Mouse (Mus musculus): ENCODE results near the gene Suclg1. TPM values are rescaled to one million over a fixed set of nuclear protein-coding genes. Genes with fewer than 3 reads are reported as not detected.

Gene Suclg1
- polyA plus RNA-seq, 1 experiment from 2014 or later = 166 TPM

DNA sequence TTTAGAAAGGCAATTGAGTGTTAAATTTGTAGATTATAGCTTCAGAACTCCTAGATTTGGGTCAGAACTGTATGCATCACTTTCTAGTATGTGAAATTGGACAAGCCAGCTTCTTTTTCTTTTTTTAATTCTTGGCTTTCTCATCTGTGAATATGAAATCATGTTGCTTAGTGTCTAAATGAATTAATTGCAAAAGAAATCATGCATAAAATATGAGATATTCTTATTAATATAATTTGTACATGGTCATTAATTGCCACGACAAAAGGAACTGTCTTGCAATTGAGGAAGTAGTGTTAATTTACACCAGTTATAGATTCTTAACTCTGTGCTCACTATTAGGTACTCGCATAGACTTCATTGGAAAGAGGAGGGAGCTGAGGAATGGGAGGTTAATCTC, 74.1 kb downstream of the Suclg1 start:
- no peaks in the 10 kb centered on the region for H3K4me1 ChIP-seq (ENCODE audit: insufficient read depth)
- no peak for TF ChIP-seq CTCF (IDR thresholded peaks at IDR 0.05; ENCODE audit: low read depth)
- no peak for ATAC-seq (ENCODE audit: insufficient read depth)
- H3K27me3 ChIP-seq (ENCODE audit: insufficient read depth, low read length) = no peaks in the 10 kb centered on the region
- WGBS = 80% methylated on average over 2 of the region's 2 CpGs
- no peak overlapping the region for H3K27ac ChIP-seq (ENCODE audit: low read depth)
- H3K4me2 ChIP-seq = no peak overlapping the region
- H3K36me3 ChIP-seq (ENCODE audit: insufficient read depth) = no peaks in the 10 kb centered on the region
- no peak overlapping the region for H3K9ac ChIP-seq
- H3K4me3 ChIP-seq (ENCODE audit: low read depth, low read length) = no peak overlapping the region
- no peak for DNase-seq
- H3K9me3 ChIP-seq (ENCODE audit: low read depth, low read length) = no peaks in the 10 kb centered on the region

Other genes with a start within 250 kb of the Suclg1 start
- gene Dnah6, start 26.7 kb upstream of the Suclg1 start, polyA plus RNA-seq (2014; fragmentation: Nextera tagmentation; extraction: Ambion mirVana) = 0.14 and 0.24 TPM in 2 replicates
- not detected in 2 replicates for gene 4931417E11Rik, start 221.3 kb downstream of the Suclg1 start, polyA plus RNA-seq (2014; fragmentation: Nextera tagmentation; extraction: Ambion mirVana)